Mouse (Mus musculus): ENCODE measurements around the gene Bicd1.

The Bicd1 gene

GRCm38 (mm10) chr6:149567219-149567618 is 158.5 kb downstream of the Bicd1 start:
- DNase-seq: no peak

- no peak for DNase-seq
Observed at GRCm38 (mm10) chr6:149574288-149574687, 165.6 kb downstream of the Bicd1 start.

- no peak for DNase-seq
Observed at GRCm38 (mm10) chr6:149580053-149580452, 171.4 kb downstream of the Bicd1 start.

DNA sequence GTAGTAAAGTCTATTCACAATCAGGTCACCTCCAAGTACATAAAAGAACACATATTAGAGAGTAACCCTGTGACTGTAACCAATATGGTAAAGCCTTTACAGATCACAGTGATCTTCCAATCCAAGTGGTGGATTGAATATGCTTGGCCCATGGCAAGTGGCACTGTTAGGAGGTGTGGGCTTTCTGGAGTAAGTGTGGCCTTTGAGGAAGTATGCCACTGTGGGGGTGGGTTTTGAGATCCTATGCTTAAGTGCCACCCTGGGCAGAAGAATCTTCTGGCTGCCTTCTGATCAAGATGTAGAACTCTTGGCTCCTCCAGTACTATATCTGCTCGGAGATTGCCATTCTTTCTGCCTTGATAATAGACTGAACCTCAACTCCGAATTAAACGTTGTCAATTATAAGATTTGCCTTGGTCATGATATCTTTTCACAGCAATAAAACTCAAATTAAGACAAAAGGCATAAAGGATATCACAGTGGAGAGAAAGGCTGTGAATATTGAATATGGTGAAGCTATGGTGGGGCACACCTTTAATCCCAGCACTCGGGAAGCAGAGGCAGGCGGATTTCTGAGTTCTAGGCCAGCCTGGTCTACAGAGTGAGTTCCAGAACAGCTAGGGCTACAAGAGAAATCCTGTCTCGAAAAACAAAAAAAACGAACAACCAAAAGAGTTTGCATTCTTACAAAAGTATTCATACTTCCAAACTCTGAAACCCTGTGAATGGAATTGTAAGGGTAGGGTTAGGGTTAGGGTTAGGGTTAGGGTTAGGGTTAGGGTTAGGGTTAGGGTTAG is 177.2 kb downstream of the Bicd1 start:
- no peak for DNase-seq

All from kidney, adult 8-10 months (tissue).